Mouse (Mus musculus) hindbrain, embryonic 12.5 days (tissue): ENCODE results near the gene Lrch4. TPM values are rescaled to one million over a fixed set of nuclear protein-coding genes. Genes with fewer than 3 reads are reported as not detected.
A peak's percentile ranks its signal among the peaks of the same experiment; 100 is the strongest.

Source experiments
- ATAC-seq: fragments of 200-750 bp; cut with Nextera tagmentation; 2 replicates; pipeline ENCODE4 v1.8.0; 2017; ENCODE audit warnings: moderate TSS enrichment; ENCODE audit not compliant: low FRiP score
- H3K27ac ChIP-seq: fragments of 300-500 bp; sonication (generic); 2 replicates; pipeline ENCODE4 v1.5.1; 2016; ENCODE audit warnings: mild to moderate bottlenecking
- H3K27me3 ChIP-seq: fragments of 300-500 bp; sonication (generic); 2 replicates; pipeline ENCODE4 v1.6.1; 2016; ENCODE audit warnings: mild to moderate bottlenecking
- H3K36me3 ChIP-seq: fragments of 300-500 bp; sonication (generic); 2 replicates; pipeline ENCODE4 v1.6.1; 2016; ENCODE audit warnings: mild to moderate bottlenecking
- H3K4me1 ChIP-seq: fragments of 300-500 bp; sonication (generic); 2 replicates; pipeline ENCODE4 v1.6.1; 2016
- H3K4me2 ChIP-seq: fragments of 300-500 bp; sonication (generic); replicated peaks from 2 replicates; pipeline ENCODE4 v1.6.1; 2016; ENCODE audit warnings: mild to moderate bottlenecking
- H3K4me3 ChIP-seq: fragments of 300-500 bp; sonication (generic); 2 replicates; pipeline ENCODE4 v1.5.1; 2016; ENCODE audit warnings: mild to moderate bottlenecking
- H3K9ac ChIP-seq: fragments of 300-500 bp; sonication (generic); 2 replicates; pipeline ENCODE4 v1.6.1; 2016; ENCODE audit warnings: mild to moderate bottlenecking, moderate library complexity
- H3K9me3 ChIP-seq: fragments of 300-500 bp; sonication (generic); replicated peaks from 2 replicates; pipeline ENCODE4 v1.6.1; 2016; ENCODE audit warnings: mild to moderate bottlenecking
- WGBS: fragments of 180-500 bp; shearing (Covaris S2); methylation state at CpG from one replicate; pipeline ENCODE4 v1.1.7; 2016; 5-methylcytosine and 5-hydroxymethylcytosine counted together
- polyA plus RNA-seq: library from polyadenylated mRNA; unstranded; fragments of >200 nt; fragmentation: Nextera tagmentation; extraction: Ambion mirVana; gene quantifications from 2 replicates; pipeline ENCODE4 v1.2.1, GENCODE M21; 2016

The Lrch4 gene
- polyA plus RNA-seq, 1 experiment from 2014 or later: 32.4 TPM

DNA sequence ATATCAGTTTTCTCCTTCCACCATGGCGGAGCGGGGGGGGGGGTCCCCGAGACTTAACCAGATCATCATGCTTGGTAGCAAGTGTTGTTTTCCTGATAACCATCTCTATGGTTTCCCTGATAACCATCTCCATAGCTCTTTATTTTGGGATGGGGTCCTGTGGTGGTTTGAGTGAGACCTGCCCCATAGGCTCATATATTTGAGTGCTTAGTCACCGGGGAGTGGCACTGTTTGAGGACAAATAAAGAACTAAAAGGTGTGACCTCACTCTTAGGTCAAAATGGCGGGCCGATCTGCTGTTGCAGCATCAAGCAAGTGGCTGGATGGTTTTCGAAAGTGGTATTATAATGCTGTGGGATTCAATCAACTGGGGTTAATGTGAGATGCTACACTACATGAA is 13.6 kb upstream of the Lrch4 start:
- no peaks in the 10 kb centered on the region for H3K36me3 ChIP-seq
- H3K4me3 ChIP-seq: no peak overlapping the region
- H3K9me3 ChIP-seq: no peaks in the 10 kb centered on the region
- ATAC-seq: no peak
- no peak overlapping the region for H3K27ac ChIP-seq
- no peak overlapping the region for H3K4me2 ChIP-seq
- no peaks in the 10 kb centered on the region for H3K27me3 ChIP-seq
- H3K4me1 ChIP-seq: peaks cover 27% of the 10 kb centered on the region
- no peak overlapping the region for H3K9ac ChIP-seq
- WGBS: 95% methylated on average over 7 of the region's 7 CpGs

DNA sequence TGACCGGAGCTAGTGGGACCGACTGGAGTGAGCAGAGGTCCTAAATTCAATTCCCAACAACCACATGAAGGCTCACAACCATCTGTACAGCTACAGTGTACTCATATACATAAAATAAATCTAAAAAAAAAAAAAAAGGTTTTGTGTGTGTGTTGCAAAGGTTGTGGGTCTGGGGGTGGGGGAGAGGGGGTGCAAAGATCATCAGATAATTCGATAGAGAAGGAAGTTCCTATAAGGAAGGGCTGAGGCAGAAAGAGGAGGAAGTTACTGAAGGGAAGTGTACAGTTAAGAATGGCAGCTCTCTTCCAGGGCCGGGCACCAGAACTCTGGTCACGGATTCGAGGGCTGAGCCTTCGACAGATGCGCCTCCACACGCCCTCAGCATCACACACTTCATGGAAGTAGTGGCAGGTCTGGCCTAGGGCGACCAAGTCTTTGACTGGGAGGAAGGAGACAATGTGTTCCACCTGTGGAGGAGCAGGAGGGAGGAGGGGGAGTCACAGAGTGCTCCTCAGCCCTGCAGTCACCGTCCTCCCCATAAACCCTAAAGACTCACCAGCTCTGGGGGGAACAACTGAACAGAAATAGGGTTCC is 4.9 kb upstream of the Lrch4 start:
- Histone ChIP-seq H3K4me3 (no peak overlapping the region), H3K9ac (no peak overlapping the region), H3K4me1 (peaks cover 4% of the 10 kb centered on the region), H3K4me2 (no peak overlapping the region), H3K36me3 (no peaks in the 10 kb centered on the region), H3K9me3 (no peaks in the 10 kb centered on the region), H3K27me3 (no peaks in the 10 kb centered on the region), H3K27ac (no peak overlapping the region)
- 82% methylated on average over 11 of the region's 11 CpGs for WGBS
- ATAC-seq: no peak

DNA sequence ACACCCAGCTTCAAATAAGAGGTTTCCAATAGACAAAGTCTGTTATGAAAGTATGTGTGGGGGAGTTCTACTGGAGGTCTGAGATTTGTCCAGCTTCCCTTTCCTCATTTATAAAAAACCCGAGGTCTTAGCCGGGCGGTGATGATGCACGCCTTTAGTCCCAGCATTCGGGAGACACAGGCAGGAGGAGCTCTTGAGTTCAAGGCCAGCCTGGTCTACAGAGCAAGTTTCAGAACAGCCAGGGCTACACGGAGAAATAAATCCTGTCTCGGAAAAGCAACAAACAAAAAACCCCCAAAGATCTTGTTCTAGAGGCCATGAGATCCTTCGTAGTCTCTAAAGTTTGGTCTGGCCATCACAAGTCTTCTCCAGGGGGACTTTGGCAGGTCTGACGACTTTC is 930 bp upstream of the Lrch4 start:
- H3K36me3 ChIP-seq: no peaks in the 10 kb centered on the region
- 7% methylated on average over 9 of the region's 9 CpGs for WGBS
- H3K27ac ChIP-seq: peak overlapping the region; percentile 87
- H3K9ac ChIP-seq: peak overlapping the region; percentile 65
- H3K27me3 ChIP-seq: no peaks in the 10 kb centered on the region
- ATAC-seq: no peak
- H3K4me1 ChIP-seq: peaks cover 38% of the 10 kb centered on the region
- no peaks in the 10 kb centered on the region for H3K9me3 ChIP-seq
- peak overlapping the region; percentile 62 for H3K4me2 ChIP-seq
- peak overlapping the region; percentile 67 for H3K4me3 ChIP-seq

DNA sequence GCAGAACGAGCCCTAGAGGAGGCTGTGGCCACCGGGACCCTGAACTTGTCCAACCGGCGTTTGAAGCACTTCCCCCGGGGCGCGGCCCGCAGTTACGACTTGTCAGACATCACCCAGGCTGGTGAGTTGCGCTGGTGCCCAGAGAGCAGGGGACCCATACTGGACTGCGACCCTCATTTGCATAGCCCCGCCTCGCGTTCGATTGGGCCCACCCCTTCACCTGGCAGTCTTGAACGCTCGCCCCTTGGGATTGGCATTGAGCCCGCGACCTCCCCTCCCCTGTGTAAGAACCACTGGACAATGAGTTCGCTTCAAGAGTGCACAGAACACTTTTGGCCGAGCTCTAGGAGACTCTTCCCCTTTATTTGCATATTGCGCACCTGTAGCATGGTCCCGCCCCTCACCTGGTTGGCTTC is 393 bp downstream of the Lrch4 start:
- WGBS: under 1% methylated on average over 23 of the region's 23 CpGs

DNA sequence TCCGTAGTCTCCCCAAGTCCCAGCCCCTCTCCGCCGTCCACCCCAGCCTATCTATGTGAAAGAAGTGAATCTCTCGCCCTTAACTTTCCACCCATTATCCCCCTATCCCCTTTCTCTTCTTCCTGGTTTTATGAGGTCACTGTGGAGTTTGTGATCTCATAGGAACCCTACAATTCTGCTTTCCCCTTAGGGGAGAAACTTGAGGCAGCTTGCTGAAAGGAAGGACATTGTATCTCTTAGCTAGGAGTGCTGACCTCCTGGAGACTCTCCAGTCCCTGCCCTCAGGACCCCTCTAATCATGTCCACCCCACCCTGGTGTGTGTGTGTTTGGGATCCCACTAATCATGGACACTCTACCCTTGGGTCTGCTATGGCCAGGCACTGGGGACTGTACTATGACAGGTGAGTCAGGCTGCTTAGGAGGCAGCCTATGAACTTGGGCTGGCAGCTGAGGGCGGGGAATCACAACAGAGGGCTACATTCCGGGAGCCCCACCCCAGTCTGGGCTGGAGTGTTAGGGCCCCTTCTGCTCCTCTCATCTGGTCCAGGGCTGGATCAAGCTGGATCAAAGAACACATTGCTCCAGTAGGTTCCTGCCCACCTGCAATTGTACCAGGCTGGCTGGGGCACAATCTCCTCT is 1.1 kb downstream of the Lrch4 start:
- WGBS: 26% methylated on average over 6 of the region's 6 CpGs
- Histone ChIP-seq H3K9ac (peak overlapping the region; percentile 75), H3K4me1 (peaks cover 43% of the 10 kb centered on the region), H3K27me3 (no peaks in the 10 kb centered on the region), H3K36me3 (peaks cover 11% of the 10 kb centered on the region), H3K9me3 (no peaks in the 10 kb centered on the region), H3K27ac (peak overlapping the region; percentile 46), H3K4me2 (peak overlapping the region; percentile 86), H3K4me3 (peak overlapping the region; percentile 67)
- ATAC-seq: no peak

More for the DNA sequence above, 393 bp downstream of the Lrch4 start:
- H3K4me3 ChIP-seq: peak overlapping the region; percentile 67
- ATAC-seq: peak; percentile 44
- no peaks in the 10 kb centered on the region for H3K27me3 ChIP-seq
- H3K4me1 ChIP-seq: peaks cover 43% of the 10 kb centered on the region
- peak overlapping the region; percentile 75 for H3K9ac ChIP-seq
- no peaks in the 10 kb centered on the region for H3K9me3 ChIP-seq
- peaks cover 10% of the 10 kb centered on the region; the same call in 1 of the 2 replicates for H3K36me3 ChIP-seq
- peak overlapping the region; percentile 86 for H3K4me2 ChIP-seq
- peak overlapping the region; percentile 85 for H3K27ac ChIP-seq

DNA sequence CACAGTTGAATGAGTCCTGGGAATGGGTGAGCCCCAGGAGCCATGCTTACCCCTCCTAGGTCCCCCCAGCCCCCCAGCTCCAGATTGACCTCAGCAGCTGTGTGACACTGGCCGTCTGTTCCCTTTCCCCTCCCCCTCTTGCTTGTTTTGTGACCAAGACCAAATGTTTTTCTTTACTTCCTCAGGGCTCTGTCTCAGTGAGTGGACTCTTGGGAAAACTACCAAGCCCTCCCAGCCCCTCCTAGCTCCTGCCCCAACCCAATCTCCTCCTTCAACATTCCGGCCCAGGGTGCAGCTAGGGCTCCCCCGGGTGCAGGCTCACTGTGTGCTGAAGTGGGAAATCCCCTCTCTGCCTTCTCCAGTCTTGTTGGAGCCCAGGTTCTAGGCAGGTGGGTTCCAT is 1.7 kb downstream of the Lrch4 start:
- peaks cover 43% of the 10 kb centered on the region for H3K4me1 ChIP-seq
- H3K36me3 ChIP-seq: peaks cover 16% of the 10 kb centered on the region
- peak overlapping the region; percentile 86 for H3K4me2 ChIP-seq
- no peak for ATAC-seq
- peak overlapping the region; percentile 67 for H3K4me3 ChIP-seq
- H3K9me3 ChIP-seq: no peaks in the 10 kb centered on the region
- peak overlapping the region; percentile 46 for H3K27ac ChIP-seq
- WGBS: 43% methylated on average over 3 of the region's 3 CpGs
- H3K27me3 ChIP-seq: no peaks in the 10 kb centered on the region
- H3K9ac ChIP-seq: peak overlapping the region; percentile 75

DNA sequence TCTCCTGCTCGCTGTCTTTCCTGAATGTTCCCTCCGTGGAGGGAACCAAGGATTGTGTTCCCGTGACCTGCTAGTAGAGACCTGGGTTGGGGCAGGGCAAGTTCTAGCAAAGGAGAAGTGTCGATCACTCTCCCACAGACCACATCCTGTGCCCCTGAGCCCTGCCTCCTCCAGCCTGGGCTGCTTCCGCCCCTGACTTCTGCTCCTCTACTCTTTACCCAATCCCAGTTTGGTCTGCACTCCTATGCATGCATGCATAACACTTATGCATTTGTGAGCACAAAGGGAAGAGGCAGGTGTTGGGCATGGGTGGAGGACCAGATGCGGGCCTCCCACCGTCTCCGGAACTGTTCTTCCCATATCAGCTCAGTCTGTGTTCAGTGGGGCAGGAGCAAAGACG is 2.2 kb downstream of the Lrch4 start:
- Histone ChIP-seq H3K4me1 (peaks cover 43% of the 10 kb centered on the region), H3K4me2 (peak overlapping the region; percentile 86), H3K9me3 (no peaks in the 10 kb centered on the region), H3K9ac (peak overlapping the region; percentile 75), H3K27ac (peak overlapping the region; percentile 46), H3K36me3 (peaks cover 22% of the 10 kb centered on the region), H3K27me3 (no peaks in the 10 kb centered on the region), H3K4me3 (no peak overlapping the region; the same call in 1 of the 2 replicates)
- 61% methylated on average over 9 of the region's 9 CpGs for WGBS
- ATAC-seq: no peak

DNA sequence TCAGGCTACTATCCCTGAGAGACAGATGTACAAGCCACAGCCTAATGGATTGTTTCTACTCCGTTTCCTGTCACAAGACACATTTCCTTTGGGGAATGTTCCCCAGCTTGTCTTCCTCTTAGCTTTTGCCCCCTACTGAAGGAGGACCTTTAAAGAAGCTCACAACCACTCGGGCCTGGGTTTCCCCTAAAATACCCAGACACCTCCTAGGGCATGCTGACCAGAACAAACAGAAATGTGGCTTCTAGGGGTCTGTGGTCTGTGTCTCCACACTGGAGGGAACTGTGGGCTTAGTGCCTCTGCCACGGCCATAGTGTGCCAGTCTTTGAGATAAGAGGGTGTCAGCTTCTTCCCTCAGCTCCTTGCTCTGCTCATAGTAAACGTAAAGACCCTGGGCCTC is 2.7 kb downstream of the Lrch4 start:
- ATAC-seq: no peak
- H3K9ac ChIP-seq: peak overlapping the region; percentile 75; the same call in 1 of the 2 replicates
- no peak overlapping the region for H3K4me3 ChIP-seq
- peaks cover 43% of the 10 kb centered on the region for H3K4me1 ChIP-seq
- no peaks in the 10 kb centered on the region for H3K27me3 ChIP-seq
- H3K27ac ChIP-seq: peak overlapping the region; percentile 46
- peaks cover 26% of the 10 kb centered on the region for H3K36me3 ChIP-seq
- peak overlapping the region; percentile 86 for H3K4me2 ChIP-seq
- H3K9me3 ChIP-seq: no peaks in the 10 kb centered on the region
- WGBS: 76% methylated on average over 4 of the region's 4 CpGs

DNA sequence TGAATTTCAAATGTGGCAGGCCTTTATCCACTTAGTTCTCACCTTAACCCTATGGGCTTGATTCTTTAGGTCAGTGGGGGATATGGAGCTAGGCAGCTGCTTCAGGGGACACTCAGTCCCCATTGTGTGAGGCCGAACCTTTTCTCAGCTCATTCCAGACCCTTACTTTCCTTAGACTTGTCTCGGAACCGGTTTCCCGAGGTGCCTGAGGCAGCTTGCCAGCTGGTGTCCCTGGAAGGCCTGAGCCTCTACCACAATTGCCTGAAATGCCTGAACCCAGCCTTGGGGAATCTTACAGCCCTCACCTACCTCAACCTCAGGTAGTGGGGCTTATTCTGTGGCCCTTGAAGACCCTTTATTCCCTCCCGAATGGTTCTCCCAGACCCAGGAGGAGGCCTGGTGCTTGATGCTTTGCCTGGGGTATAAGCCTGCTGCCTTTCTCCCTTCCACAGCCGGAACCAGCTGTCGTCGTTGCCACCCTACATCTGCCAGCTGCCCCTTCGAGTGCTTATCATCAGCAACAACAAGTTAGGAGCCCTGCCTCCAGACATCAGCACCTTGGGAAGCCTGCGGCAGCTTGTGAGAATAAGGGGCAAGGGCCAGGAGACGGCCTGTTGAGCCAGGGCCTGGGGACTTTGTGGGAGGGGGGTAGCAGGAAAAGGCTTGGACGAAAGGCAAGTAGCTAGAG is 4.6 kb downstream of the Lrch4 start:
- no peak for ATAC-seq
- H3K4me1 ChIP-seq: peaks cover 38% of the 10 kb centered on the region
- H3K27ac ChIP-seq: no peak overlapping the region
- H3K4me2 ChIP-seq: no peak overlapping the region
- H3K36me3 ChIP-seq: peaks cover 46% of the 10 kb centered on the region
- no peaks in the 10 kb centered on the region for H3K27me3 ChIP-seq
- H3K9ac ChIP-seq: 0 out of 2 replicates have a peak overlapping the region, but pooled peaks have one; percentile 18
- H3K4me3 ChIP-seq: no peak overlapping the region
- 79% methylated on average over 12 of the region's 12 CpGs for WGBS
- H3K9me3 ChIP-seq: no peaks in the 10 kb centered on the region

DNA sequence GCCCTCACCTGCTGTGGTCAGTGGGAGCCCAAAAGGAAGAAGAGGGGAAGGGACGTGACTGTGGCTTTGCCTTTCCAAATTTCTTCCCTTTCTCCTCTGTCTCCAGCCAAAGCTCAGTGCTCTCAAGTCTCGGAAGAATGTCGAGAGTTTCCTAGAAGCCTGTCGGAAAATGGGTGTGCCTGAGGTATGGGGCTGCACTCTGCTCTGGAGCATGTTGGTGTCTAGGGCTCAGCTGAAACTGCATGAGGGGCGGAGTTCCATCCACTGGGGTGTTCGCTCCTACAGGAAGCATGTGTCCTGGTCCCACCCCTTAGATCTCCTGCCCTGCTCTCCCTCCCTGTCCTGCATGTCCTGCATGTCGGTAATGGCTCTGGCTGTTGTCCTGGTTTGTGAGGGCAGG is 10.6 kb downstream of the Lrch4 start:
- no peak for ATAC-seq
- peaks cover 76% of the 10 kb centered on the region for H3K36me3 ChIP-seq
- H3K4me2 ChIP-seq: no peak overlapping the region
- no peak overlapping the region for H3K27ac ChIP-seq
- no peaks in the 10 kb centered on the region for H3K9me3 ChIP-seq
- no peaks in the 10 kb centered on the region for H3K4me1 ChIP-seq
- peaks cover 13% of the 10 kb centered on the region for H3K27me3 ChIP-seq
- no peak overlapping the region for H3K4me3 ChIP-seq
- no peak overlapping the region for H3K9ac ChIP-seq
- 80% methylated on average over 7 of the region's 7 CpGs for WGBS

DNA sequence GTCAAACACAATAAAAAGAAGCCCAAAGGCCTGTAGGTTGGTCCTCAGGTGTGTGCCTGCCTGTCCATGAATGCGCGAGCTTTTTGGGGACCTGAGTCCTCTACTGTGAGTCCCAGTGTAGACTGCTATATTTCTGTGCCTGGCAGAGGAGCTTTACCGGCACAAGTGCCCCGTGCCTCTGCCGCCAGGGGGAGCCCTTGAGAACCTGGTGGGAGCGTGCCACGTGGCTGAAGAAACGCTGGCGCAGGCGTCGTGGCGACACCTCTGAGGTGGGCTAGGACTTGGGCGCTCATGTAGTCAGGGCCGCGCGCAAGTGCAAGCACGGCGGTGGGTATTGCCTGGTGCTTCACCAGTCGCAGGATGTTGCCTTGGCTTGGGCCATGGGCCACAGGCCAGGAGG is 12.1 kb downstream of the Lrch4 start, which contains the start of gene Sap25:
Sap25 (plus strand) TSS at position 281 of the 400 bp plus-strand sequence.
- ATAC-seq: no peak
- WGBS: 85% methylated on average over 19 of the region's 19 CpGs
- Histone ChIP-seq H3K4me1 (peaks cover 10% of the 10 kb centered on the region), H3K4me3 (no peak within 1 kb of the TSS; the same call in 1 of the 2 replicates), H3K27ac (no peak within 1 kb of the TSS), H3K27me3 (peaks cover 29% of the 10 kb centered on the region), H3K9me3 (no peaks in the 10 kb centered on the region), H3K36me3 (peaks cover 65% of the 10 kb centered on the region), H3K4me2 (no peak within 1 kb of the TSS), H3K9ac (no peak within 1 kb of the TSS)

DNA sequence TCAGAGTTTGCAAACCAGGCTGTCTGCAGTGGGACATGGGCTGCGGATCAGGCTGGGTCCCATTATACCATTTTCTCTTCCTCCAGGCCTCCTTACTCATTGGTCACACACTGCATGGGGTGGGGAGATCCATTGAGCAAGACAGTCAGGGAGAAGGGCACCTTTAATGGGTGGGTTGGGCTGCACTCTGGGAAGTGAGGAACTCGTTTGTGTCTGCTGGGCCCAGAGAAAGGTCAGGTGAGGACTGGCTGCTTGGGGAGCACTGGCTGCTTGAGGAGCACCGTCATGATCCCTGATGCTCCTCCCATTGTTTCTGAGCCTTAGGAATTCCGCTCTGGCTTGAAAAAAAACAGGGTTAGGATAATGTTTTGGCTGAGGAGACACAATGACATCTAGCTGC is 14.0 kb downstream of the Lrch4 start:
- Histone ChIP-seq H3K4me3 (no peak overlapping the region), H3K9ac (no peak overlapping the region), H3K4me1 (peaks cover 11% of the 10 kb centered on the region), H3K4me2 (no peak overlapping the region), H3K36me3 (peaks cover 47% of the 10 kb centered on the region), H3K9me3 (no peaks in the 10 kb centered on the region), H3K27ac (no peak overlapping the region), H3K27me3 (peaks cover 47% of the 10 kb centered on the region)
- ATAC-seq: no peak
- 54% methylated on average over 4 of the region's 4 CpGs for WGBS
